Mouse (Mus musculus) layer of hippocampus, adult 9-10 months (tissue): ENCODE measurements around the gene Nde1.
A peak's percentile ranks its signal among the peaks of the same experiment; 100 is the strongest.

Experiments
- DNase-seq: peaks from one replicate; pipeline ENCODE4 v3.0.0; 2022; ENCODE audit warnings: low spot score

Nde1 gene

DNA sequence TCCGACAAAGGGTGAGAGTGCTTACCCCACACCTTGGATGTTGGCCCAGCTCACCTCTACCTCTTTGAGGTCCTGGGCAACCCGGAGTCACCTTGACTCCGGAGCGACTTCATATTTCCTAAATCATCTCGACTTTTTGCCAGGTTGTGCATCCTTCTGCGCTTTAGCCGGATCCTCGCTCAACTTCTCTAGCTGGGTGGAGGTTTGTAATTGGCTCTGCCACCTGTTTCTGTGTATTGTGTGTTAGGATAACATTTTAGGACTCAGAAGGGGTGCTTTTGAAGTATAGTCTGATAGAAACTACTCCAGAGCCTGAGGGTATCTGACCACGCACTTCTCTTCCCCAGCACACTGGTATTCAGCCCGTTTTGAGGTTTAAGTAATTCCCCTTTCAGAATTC is 656 bp downstream of the Nde1 start:
- no peak for DNase-seq

DNA sequence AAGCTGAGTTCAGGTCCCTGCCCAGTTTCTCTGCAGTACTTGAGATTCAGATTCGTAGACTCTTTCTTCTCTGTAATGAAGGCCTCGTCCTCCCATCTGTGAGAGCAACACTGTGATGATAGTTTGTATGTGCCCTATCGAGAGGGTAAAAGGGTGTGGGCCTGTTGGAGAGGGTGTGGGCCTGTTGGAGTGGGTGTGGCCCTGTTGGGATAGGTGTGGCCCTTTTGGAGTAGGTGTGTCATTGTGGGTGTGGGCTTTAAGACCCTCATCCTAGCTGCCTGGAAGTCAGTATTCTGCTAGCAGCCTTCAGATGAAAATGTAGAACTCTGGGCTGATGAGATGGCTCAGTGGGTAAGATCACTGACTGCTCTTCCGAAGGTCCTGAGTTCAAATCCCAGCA is 3.4 kb downstream of the Nde1 start:
- no peak for DNase-seq

DNA sequence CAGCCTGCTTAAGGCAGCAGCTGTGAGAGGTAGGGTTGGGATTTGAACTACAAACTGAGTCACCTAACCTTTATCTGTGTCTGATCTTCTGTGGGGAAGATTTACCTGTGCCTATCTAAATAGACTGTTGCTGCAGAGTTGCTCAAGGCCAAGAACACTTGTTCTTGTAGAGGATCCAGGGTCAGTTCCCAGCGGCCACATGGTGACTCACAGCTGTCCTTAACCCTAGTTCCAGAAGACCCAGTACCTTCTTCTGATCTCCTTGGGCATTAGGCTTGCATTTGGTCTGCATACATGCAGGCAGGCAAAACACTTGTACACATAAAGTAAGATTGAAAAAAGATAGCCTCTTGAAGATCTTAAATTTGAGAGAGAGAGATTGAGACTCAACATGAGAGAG is 6.6 kb downstream of the Nde1 start:
- DNase-seq: no peak

DNA sequence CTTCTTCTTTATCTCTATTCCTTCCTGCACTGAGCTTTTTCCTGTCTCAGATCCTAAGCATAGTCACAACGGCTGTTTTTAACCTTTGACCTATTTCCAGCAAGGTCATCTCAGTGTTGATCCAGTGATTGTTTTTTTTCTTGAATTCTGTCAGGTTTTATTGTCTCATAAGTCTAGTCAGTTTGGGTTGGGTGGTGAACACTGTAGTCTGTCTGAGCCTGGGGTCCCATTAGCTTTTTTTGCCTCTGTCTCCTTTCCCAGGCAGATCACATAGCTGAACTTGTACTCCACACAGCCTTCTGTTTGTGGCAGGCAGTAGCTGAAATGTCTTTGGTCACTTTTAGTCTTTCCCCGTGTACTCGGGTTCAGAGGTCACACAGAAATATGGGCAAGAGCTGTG is 15.0 kb downstream of the Nde1 start:
- no peak for DNase-seq

DNA sequence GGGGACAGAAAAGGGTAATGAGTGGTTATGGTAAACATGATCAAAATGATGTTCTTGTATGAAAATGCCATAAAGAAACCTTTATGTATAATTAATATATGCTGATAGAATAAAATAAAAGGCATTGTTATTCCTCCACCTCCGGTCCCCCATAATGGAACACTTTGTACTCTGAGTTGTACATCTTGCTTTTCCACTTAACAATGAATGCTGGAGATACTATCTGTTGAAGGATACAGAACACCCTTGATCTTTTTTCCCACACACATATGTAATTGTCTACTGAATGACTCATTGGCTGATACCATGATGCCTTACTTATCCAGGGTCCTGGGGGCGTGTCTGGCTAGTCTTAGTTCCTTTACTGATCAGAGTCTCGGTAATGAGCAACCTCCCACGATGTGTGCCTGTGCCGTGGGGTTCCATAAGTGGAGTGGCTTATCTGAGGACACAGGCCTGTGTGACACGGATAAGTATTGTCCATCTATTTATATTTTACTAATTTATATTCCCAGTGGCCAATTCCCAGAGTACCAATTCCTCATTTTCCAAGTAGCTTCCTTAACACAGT is 17.2 kb downstream of the Nde1 start:
- no peak for DNase-seq

DNA sequence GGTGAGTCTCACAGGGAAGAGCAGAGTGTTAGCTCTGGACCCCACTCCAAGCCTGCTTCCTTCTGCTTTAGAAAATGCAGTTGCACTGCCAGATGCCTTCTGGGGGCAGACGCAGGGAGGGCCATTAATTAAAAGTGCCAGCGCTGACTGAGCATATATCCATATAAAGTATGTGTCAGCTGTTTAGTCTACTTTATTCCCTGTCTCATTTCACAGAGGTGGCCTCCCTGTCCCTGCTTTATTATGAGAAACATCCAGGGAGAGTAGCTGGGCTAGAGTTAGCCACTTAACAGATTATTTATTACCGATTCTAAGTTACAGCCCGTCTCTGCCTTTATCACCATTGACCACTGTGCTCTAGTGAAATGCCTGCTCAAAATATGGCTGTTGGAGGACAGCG is 19.3 kb downstream of the Nde1 start:
- DNase-seq: no peak

DNA sequence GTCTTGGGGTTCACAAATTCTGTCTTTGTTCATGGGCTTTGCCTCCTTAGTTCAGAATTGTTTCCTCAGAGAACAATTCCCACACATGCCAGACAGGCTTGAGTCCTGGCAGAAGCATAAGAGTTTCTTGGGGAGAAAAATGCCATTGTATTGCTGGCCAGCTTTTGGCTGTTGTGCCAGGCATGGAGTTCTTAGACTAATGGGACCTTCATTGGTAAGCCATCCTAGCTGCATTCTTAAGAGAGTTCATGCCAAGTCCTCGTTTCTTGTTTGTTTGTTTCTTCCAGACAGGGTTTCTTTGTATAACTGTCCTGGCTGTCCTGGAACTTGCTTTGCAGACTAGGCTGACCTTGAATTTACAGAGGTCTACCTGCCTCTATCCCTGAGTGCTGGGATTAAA is 20.8 kb downstream of the Nde1 start:
- no peak for DNase-seq

DNA sequence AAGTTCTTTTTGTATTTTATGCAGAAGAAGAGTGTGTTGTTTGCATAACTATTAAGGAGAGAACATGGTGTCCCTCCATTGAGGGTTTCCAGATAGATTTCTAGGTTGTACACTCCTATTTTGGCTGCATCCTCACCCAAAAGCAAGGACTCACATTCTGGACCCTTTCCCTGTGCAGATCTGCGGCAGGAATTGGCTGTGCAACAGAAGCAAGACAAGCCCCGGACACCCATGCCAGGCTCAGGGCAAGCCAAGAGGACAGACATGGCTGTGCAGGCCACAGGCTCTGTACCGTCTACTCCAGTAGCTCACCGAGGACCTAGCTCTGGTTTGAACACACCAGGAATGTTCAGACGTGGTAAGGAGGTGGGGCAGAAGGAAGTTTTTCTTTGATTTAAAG is 22.4 kb downstream of the Nde1 start:
- no peak for DNase-seq

DNA sequence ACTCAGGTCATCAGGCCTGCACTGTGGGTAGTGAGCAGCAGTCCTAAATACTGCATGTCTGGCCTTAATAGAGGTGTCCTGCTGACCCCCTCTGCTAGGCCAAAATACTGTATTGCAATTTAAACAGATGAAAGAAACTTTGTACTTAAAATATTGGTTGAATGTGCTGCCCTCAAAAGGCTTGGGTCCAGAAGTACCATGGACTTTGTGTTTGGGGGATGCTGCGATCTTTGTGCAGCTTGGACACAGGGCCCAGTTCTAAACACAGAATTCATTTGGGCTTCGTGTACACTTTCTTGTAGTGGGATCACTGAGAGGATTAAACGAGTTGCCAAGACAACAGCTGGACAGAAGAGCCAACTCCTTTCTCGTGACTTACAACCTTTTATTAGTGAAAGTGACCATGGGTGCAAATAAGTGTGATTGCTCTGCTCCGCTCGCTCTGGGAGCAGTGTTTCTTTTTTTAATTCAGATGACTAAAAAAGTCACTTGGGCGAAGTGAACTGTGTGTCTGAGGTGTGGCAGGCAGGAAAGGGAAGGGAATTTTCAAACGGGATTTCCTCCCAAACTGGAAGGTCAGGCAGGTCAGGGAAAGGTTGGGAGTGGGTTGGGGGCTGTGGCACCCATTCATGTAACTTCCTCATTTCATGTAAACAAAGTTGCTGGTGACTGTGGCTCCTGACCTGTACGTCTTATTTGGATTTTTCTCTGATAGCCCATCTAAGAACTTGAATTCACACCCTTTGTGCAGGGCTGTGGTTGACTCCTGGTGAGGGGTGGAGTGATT is 31.3 kb downstream of the Nde1 start:
- no peak for DNase-seq

DNA sequence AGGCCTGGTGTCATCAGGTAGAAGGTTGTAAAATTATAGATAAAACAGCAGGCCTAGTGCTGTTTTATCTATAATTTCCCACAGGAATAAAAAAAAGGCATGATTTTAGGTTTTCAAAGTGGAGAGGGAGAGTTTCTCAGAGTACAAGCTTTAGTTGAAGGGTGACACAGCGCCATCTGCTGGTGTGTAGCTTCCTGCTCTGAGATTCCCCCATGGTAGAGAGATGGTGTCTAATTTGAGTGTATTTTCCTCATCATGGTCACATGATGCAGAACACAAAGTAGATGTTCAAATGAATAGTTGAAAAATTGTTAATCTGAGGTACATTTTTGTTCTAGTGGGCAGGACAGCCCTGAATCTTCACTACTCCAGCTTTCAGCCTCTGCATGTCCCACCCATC is 32.4 kb downstream of the Nde1 start:
- DNase-seq: peak; percentile 20

DNA sequence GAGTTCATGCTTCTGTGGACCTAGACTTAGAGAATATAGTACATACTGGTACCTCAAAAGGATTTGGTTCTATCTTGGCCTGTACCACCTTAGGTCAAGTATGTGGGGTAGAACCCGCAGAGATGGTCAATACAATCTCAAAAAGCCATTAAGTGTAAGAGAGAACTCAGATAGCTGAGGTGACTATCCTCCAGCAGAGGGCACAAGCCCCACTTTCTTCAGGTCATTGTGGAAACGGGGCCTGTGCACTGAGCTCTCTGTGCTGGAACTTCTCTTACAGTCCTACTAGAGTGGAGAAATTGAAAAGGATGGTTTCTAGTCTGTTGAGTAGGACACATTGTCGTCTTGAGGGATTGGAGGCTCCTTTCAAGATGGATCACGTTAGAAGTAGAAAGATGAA is 35.7 kb downstream of the Nde1 start:
- no peak for DNase-seq

DNA sequence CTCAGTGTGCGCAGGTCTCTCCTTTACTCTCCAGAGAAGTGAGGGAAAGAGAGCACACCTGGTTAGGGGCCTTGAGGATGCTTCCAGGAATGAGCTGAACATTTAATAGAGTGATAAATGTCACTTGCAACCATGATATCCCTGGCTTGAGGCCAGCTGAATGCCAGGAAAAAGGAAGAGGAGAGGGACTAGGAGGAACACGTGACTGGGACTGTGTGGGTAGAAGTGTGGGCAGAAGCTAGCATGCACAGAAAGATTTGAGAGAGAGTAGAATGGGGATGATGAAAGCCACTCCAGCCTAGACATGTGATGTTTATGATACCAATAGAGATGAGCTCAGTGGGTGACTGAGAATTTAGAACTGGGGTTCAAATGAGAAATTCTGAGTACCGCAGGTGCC is 52.1 kb downstream of the Nde1 start:
- no peak for DNase-seq

DNA sequence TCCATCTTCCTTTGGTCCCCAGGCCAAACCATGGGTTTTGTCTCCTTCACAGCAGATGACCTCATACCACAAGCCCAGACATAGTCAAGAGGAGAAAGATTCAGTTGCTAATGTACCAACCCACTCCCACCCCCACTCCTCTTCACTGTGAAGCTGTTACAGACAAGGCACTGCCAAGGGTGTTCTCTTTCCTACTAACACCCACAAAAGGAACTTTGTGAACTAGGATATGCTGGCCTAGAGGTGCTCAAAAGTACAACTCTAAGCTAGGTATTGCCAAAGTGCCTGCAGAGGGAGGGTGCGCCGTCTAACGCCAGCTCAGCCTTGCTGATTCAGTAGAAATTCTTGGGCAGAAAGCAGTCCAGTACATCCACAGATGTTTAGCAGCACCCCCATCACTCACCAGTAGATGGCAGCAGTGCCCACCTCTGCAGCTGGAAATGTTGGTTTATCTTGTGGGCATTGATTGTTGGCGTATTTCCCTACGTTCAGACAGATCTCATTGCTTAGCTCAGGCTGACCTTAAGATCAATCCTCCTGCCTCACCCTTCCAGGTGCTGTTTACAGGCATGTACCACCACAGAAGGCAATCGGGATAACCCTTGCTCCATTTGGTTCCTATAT is 74.1 kb downstream of the Nde1 start:
- DNase-seq: peak; percentile 76

DNA sequence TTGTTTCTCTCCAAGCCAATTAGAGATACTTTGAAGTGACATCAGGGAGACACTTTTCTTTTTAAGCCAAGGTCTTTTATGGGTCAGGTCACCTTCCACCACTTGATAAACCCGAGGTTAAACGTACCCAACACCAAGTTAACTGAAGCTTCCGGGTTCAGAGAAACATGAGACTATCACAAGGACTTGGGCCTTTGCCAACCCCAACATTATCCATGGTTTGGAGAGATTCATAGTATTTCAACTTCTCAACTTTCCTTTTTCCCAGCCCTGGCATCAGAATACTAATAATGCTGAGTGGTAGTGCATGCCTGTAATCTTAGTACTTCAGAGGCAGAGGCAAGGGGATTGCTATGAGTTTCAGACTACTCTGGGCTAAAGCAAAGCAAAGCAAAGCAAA is 79.0 kb downstream of the Nde1 start:
- DNase-seq: no peak
